ENCODE assay signal across 20 mouse cellular contexts in genomic region chr12:82675137-82675536, GRCm38 (mm10).
DNase-seq lines count a peak whose midpoint lies in the region; ATAC-seq and TF ChIP-seq lines count a peak whose summit lies in the region.
"Had no signal": no experiment of that assay in that cellular context is flagged by ENCODE, and none has a peak within 500 bp of the region (broad histone marks: within the 10 kb centered on the region; RNA-seq: fewer than 3 reads in every experiment).

No protein-coding gene starts in this region.

- H3K9ac ChIP-seq in heart, embryonic 14.5 days (ENCODE audit: low read length) = no peak overlapping the region
- no peak overlapping the region for H3K9ac ChIP-seq in midbrain, postnatal 0 days (replicated peaks; ENCODE audit: low read length, poor library complexity, severe bottlenecking)
- H3K9ac ChIP-seq in midbrain, embryonic 16.5 days (ENCODE audit: low read depth, low read length) = no peak overlapping the region
- no peak overlapping the region for H3K9ac ChIP-seq in forebrain, postnatal 0 days
- H3K9ac ChIP-seq: forebrain, embryonic 12.5 days; liver, embryonic 13.5 days; stomach, embryonic 15.5 days had no signal

- H3K4me2 ChIP-seq in heart, embryonic 14.5 days (ENCODE audit: low read length) = no peak overlapping the region
- H3K4me2 ChIP-seq in midbrain, postnatal 0 days (ENCODE audit: low read depth, low read length, poor library complexity, severe bottlenecking) = no peak overlapping the region
- H3K4me2 ChIP-seq in midbrain, embryonic 16.5 days (ENCODE audit: low read length) = no peak overlapping the region
- no peak overlapping the region for H3K4me2 ChIP-seq in forebrain, postnatal 0 days (ENCODE audit: low read depth)
- H3K4me2 ChIP-seq: forebrain, embryonic 12.5 days; liver, embryonic 13.5 days; midbrain, embryonic 11.5 days; stomach, embryonic 15.5 days had no signal

- peaks cover 12 to 18% of the 10 kb centered on the region in 2 experiments for H3K4me1 ChIP-seq in heart, embryonic 14.5 days (ENCODE audit: control insufficient read depth in 2 of 2, insufficient read depth in 2 of 2, low read length in 2 of 2)
- H3K4me1 ChIP-seq in midbrain, postnatal 0 days (ENCODE audit: insufficient read depth, low read length) = no peaks in the 10 kb centered on the region
- no peaks in the 10 kb centered on the region; the same call in 1 of the 2 replicates for H3K4me1 ChIP-seq in midbrain, embryonic 16.5 days (ENCODE audit: control insufficient read depth, insufficient read depth, low read length)
- H3K4me1 ChIP-seq in forebrain, postnatal 0 days (ENCODE audit: insufficient read depth) = 0 out of 2 replicates have a peak, but pooled peaks cover 12% of the 10 kb centered on the region
- H3K4me1 ChIP-seq: hindbrain, embryonic 10.5 days; liver, embryonic 13.5 days; stomach, embryonic 15.5 days had no signal

- no peaks in the 10 kb centered on the region for H3K27me3 ChIP-seq in heart, embryonic 14.5 days (ENCODE audit: control insufficient read depth, insufficient read depth, low read length)
- no peaks in the 10 kb centered on the region for H3K27me3 ChIP-seq in midbrain, postnatal 0 days (ENCODE audit: insufficient read depth, low read length)
- no peaks in the 10 kb centered on the region for H3K27me3 ChIP-seq in midbrain, embryonic 16.5 days (ENCODE audit: control insufficient read depth, insufficient read depth, low read depth, low read length)
- H3K27me3 ChIP-seq in forebrain, postnatal 0 days (ENCODE audit: insufficient read depth, low read length) = no peaks in the 10 kb centered on the region
- H3K27me3 ChIP-seq: forebrain, embryonic 12.5 days; liver, embryonic 13.5 days; stomach, embryonic 15.5 days had no signal

- no peaks in the 10 kb centered on the region for H3K36me3 ChIP-seq in heart, embryonic 14.5 days (ENCODE audit: control insufficient read depth, insufficient read depth, low read length)
- no peaks in the 10 kb centered on the region for H3K36me3 ChIP-seq in midbrain, postnatal 0 days (ENCODE audit: insufficient read depth, low read length)
- H3K36me3 ChIP-seq in midbrain, embryonic 16.5 days (ENCODE audit: control insufficient read depth, insufficient read depth, low read length) = no peaks in the 10 kb centered on the region
- no peaks in the 10 kb centered on the region for H3K36me3 ChIP-seq in forebrain, postnatal 0 days (ENCODE audit: insufficient read depth)
- H3K36me3 ChIP-seq: forebrain, embryonic 12.5 days; hindbrain, embryonic 10.5 days; liver, embryonic 13.5 days; stomach, embryonic 15.5 days had no signal

- DNase-seq in heart, postnatal 4 days = no peak
- DNase-seq in midbrain, postnatal 0 days (ENCODE audit: low spot score) = no peak
- DNase-seq in adrenal gland, postnatal 14 days = peak; percentile 60
- no peak for DNase-seq in forebrain, postnatal 0 days
- DNase-seq in cerebellum, adult 18-20 months = no peak
- DNase-seq: cerebellum, adult 9-10 months; kidney, adult 18-20 months; kidney, postnatal 4 days; liver, embryonic 13.5 days; lung, adult 2 months; lung, postnatal 14 days; thymus, postnatal 25 days had no signal

- WGBS in heart, embryonic 14.5 days = 34% methylated on average over 4 of the region's 4 CpGs
- 40% methylated on average over 4 of the region's 4 CpGs for WGBS in midbrain, postnatal 0 days
- 42% methylated on average over 4 of the region's 4 CpGs for WGBS in midbrain, embryonic 16.5 days
- 76% methylated on average over 4 of the region's 4 CpGs for WGBS in forebrain, postnatal 0 days

- peak overlapping the region; percentile 29 to 39; a peak in 3 of 4 replicates for H3K27ac ChIP-seq in heart, embryonic 14.5 days (replicated peaks in 1 of 2; ENCODE audit: control insufficient read depth in 1 of 2, insufficient read depth in 1 of 2, low read depth in 2 of 2, low read length in 2 of 2)
- 0 out of 2 replicates have a peak overlapping the region, but pooled peaks have one; percentile 38 for H3K27ac ChIP-seq in midbrain, postnatal 0 days (ENCODE audit: low read depth, low read length)
- no peak overlapping the region for H3K27ac ChIP-seq in midbrain, embryonic 16.5 days (ENCODE audit: low read length)
- H3K27ac ChIP-seq in forebrain, postnatal 0 days (ENCODE audit: low read depth, low read length) = no peak overlapping the region
- H3K27ac ChIP-seq: forebrain, embryonic 12.5 days; hindbrain, embryonic 10.5 days; liver, embryonic 13.5 days; stomach, embryonic 15.5 days had no signal

- ATAC-seq in heart, embryonic 14.5 days (ENCODE audit: insufficient number of reproducible peaks, insufficient read depth, low FRiP score, low read depth) = no peak; the same call in 1 of the 2 replicates
- ATAC-seq in midbrain, postnatal 0 days (ENCODE audit: low FRiP score) = no peak
- no peak for ATAC-seq in midbrain, embryonic 16.5 days
- ATAC-seq in forebrain, postnatal 0 days = no peak
- ATAC-seq: inflammation-experienced regulatory T-cells, adult 6 months had no signal

- no peak overlapping the region for H3K4me3 ChIP-seq in heart, embryonic 14.5 days (ENCODE audit: control insufficient read depth in 1 of 2, insufficient read depth in 1 of 2, low read depth in 1 of 2, low read length in 2 of 2)
- H3K4me3 ChIP-seq in midbrain, postnatal 0 days (ENCODE audit: low read depth, low read length) = no peak overlapping the region
- H3K4me3 ChIP-seq in midbrain, embryonic 16.5 days (ENCODE audit: low read depth, low read length) = no peak overlapping the region
- H3K4me3 ChIP-seq in forebrain, postnatal 0 days (ENCODE audit: low read depth, low read length) = no peak overlapping the region
- H3K4me3 ChIP-seq: erythroblast, embryonic 14.5 days; forebrain, embryonic 12.5 days; hindbrain, embryonic 10.5 days; liver, embryonic 13.5 days; stomach, embryonic 15.5 days had no signal

- TF ChIP-seq CTCF in midbrain, postnatal 0 days (IDR thresholded peaks at IDR 0.05) = no peak
- TF ChIP-seq CTCF in forebrain, postnatal 0 days (IDR thresholded peaks at IDR 0.05; ENCODE audit: low read depth) = no peak

- H3K9me3 ChIP-seq in heart, embryonic 14.5 days (ENCODE audit: control insufficient read depth, low read length) = no peaks in the 10 kb centered on the region
- no peaks in the 10 kb centered on the region for H3K9me3 ChIP-seq in midbrain, postnatal 0 days (ENCODE audit: low read length)
- no peaks in the 10 kb centered on the region for H3K9me3 ChIP-seq in midbrain, embryonic 16.5 days (replicated peaks; ENCODE audit: control insufficient read depth, low read length, poor library complexity, severe bottlenecking)
- H3K9me3 ChIP-seq in forebrain, postnatal 0 days (ENCODE audit: low read length) = no peaks in the 10 kb centered on the region
- H3K9me3 ChIP-seq: forebrain, embryonic 12.5 days; hindbrain, embryonic 10.5 days; liver, embryonic 13.5 days; stomach, embryonic 15.5 days had no signal

Comparison
In these comparisons a context has a peak if more than half of its experiments do, and no peak if none do; other contexts are left out.
1. H3K27ac ChIP-seq: peak in heart, embryonic 14.5 days (2 of 2) and midbrain, postnatal 0 days (single experiment); none in midbrain, embryonic 16.5 days (single experiment) and forebrain, postnatal 0 days (single experiment).